Mouse (Mus musculus) regulatory T cell (primary cell): ENCODE data around the gene Fbxl3.

Source experiments
- in situ Hi-C: fragments of 300-600 bp; cut with MboI, MseI; formaldehyde crosslinking; loops from one replicate; pipeline ENCODE4 v1.15.1; 2025; ENCODE audit warnings: high pct_unique_total_duplicates

The Fbxl3 gene

DNA sequence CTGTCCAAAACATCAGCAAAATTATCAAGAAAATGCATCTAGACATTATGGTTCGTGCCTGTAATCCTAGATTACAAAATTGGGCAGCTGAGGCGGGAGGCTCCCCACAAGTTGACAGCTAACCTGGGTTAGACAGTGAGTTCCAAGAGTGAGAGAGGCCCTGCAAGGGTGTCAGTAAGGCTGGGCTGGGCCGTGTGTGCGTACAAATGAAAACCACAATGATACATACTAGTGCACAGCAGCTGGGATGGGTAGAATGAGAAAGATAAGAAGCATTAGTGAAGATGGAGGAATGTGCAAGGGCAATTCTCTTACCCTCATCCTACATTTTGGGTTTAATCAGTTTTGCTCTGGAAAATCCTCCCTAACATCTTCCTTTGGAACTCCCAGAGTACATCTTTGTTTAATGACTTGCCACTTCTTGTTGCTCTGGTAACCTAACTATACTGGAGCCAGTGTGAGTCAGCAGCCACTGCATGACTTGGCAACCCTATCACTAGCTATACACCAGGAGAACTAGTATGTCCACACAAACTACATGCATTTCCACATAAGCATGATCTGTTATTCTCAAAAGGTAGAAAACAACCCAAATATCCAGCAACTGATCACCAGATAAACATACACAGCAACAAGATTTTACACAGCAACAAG lies 12.6 kb downstream of the Fbxl3 start:
- in situ Hi-C loops = loop anchor here (25.0 kb wide), 2 partner anchors 576 to 1424 kb away; partner anchors contain the start of genes Slain1 and Uchl3

DNA sequence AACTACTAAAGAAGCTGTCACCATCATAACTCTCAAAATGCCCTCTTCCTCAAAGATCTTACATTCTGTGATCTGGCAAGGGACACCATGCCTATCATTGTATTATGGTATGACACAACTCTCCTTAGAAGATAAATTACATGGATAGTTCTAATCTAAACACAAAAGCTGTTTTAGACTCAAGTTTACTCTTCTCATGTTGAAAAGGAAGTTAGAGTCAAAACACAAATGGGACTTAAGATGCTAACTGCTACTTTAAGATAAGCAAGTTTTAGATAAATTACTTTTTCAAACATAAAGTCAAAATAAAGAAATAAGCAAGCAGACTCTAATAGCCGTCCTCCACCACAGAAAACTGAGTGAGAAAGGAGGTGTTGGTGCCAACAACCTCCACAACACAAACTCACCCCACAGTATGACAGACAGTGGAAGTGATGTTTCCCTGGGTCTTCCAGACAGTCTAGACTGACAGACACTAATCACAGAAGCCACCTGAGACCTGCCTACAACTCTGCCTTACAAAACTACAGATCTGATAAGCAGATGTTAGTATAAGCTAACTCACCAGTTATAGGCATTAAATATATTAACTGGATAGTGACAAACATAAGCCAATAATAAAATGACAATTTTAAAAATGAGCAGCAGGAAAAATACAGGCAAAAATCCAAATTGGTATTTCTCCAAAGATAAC lies 13.4 kb downstream of the Fbxl3 start:
- in situ Hi-C loops = loop anchor here (25.0 kb wide), 2 partner anchors 576 to 1424 kb away; partner anchors contain the start of genes Slain1 and Uchl3

DNA sequence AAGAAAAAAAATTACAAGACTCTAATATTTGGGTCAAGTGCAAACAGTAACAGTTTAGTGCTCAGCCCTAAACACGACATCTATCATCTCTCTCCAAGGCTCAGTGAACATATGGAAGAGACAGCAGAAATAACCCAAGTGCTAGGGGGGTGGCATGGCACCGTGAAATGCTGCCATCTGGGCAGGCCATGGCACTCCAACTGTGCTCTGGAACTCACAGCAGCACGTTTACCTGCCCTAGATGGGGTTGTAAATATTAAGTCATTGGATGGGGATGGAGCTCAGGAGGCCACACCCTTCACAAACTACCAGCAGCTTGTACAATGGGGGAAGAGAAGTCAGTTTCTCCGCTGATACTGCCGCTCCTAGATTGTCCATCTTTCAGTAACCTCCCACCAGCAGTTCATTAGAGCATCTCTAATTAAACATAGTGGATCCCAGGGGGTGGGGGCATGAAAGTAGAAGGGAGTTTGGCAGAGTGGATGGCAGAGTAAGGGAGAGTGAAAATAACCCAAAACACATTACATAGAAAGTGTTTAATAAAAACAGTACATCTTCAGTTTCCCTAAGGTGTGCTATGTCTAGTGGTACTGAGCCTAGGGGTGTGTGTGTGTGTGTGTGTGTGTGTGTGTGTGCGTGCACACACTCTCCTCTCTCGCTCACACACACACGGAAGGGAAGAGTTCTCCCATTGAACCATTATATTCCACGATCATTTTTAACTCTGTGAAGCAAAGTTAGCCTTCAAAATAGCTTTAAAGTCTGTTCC lies 20.0 kb downstream of the Fbxl3 start:
- in situ Hi-C loops = loop anchor here (25.0 kb wide), 2 partner anchors 583 to 1417 kb away; partner anchors contain the start of genes Slain1 and Uchl3

- in situ Hi-C loops = loop anchor here (25.0 kb wide), 2 partner anchors 584 to 1416 kb away; partner anchors contain the start of genes Slain1 and Uchl3
Observed at GRCm38 (mm10) chr14:103078006-103078912, 21.1 kb downstream of the Fbxl3 start.

DNA sequence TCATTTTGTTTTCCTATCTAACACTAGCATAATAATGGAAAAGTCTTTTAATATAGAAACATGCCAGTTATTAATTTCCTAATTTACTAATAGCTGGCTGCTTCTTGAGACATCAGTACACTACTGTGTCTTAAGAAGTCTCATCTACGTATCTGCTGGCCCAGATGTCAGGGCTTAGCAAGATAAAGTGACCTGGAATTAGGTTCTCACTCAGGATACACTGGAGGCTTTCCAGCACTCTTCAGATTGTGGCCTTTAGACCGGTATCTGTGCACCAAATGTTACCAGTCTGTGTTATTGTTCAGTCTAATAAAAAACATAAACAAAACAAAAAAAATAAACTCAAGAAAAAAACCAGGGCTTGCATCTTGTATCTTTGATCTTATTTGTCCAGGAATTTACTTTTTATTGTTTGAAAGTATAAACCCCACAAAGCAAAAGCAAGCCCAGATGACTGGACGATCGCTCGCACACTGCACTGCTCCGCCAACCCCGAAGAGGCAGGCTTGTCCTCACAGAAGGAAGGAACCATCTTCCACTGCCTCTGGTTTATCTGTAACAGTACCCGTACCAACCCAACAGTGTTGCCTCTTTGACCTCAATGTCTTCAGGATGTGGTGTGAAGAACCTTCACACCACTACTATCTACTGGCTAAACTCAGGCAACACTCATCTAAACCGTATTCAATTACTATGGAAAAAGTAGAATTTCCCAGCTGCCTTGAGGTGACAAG lies 21.9 kb downstream of the Fbxl3 start:
- in situ Hi-C loops = loop anchor here (25.0 kb wide), 2 partner anchors 585 to 1415 kb away; partner anchors contain the start of genes Slain1 and Uchl3

DNA sequence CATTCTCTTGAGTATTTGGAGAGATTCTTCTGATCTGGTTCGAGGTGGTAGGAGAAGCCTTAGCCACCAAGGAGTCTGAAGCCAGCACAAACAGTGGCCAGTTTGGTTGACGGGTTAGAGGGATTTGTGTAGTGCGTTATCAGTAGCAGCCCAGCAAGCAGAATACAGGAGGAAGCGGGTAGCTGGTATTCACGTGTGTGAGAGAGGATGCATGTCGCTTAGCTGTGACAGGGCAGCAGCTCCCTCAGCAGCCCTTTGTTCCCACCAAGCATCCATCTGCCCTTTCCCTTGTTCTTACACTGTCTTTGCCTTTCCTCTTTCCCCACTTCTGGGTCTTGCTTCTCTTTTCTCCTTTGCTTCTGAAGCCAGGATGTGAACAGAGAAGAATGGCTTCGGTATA lies 24.2 kb downstream of the Fbxl3 start:
- in situ Hi-C loops = loop anchor here (25.0 kb wide), 2 partner anchors 587 to 1413 kb away; partner anchors contain the start of genes Slain1 and Uchl3

DNA sequence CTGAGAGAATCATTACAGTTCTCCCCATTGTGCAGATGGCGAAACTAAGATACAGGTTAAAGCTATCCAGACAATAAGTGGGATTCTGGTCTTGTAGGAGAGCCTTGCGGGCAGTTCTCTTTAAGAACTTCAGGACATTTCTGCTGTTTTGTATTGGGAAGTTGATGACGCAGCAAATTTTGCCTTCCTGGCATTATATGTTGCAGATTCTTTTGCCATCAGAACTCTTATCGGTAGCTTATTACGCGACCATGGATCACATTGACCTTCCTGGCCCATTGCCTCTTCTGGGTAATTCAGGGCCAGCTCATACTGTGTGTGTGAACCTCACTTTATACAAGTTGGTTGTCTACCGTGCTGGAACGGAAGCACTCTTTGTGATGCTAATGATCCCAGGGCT lies 25.5 kb downstream of the Fbxl3 start:
- in situ Hi-C loops = no loop called here

GRCm38 (mm10) chr14:103072731-103073130 lies 26.6 kb downstream of the Fbxl3 start:
- in situ Hi-C loops = no loop called here

DNA sequence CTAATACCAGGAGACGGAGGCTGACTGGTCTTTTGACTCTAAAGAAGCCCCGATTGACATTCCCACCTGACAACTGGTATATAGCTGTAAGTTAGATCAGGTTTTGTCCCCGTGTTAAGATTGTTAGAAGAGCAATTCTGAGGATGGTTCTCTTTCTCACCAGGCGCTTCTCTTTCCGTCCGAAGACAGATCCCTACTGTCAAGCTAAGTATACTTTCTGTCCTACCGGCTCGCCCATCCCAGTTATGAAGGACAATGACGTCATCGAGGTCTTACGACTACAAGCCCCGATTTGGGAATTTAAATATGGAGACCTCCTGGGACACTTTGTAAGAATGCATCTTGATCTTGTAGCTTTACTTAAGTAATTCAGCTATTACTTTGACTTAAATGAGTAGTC lies 27.9 kb downstream of the Fbxl3 start:
- in situ Hi-C loops = no loop called here

- in situ Hi-C loops = no loop called here
Observed at GRCm38 (mm10) chr14:103070790-103071189, 28.6 kb downstream of the Fbxl3 start.

DNA sequence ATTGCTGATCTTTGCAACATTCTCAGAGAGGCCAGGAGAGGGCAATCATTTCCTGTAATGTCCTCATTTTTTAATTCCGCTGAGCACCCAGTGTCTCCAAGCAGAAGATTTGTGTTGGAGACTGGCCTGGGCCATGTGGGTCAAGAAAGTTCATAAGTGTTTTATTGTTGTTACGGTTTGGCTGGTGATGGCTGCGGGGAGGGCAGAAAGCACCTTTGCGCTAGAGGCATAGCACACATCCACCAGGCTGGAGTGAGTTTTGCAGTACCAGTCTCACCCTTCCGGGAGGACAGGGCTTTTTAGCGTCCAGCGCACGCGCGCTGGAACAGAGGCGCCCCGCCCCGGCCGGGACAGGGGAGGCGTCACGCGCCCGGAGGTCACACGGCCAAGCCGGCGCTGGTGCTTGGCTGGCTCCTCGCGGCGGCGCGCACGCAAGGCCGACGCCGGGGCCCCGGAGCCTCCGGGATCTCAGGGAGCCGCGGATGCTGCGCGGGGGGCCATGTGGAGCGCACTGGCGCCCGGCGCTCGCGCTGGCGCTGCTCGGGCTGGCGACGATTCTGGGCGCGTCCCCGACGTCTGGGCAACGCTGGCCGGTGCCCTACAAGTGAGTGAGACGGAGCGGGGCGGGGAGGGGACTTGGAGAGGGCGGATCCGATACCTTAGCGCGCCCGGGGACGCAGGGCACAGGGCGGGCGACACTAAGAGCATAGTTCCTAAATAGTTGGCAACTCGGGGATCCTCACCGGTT lies 29.3 kb downstream of the Fbxl3 start, which contains the start of gene Cln5:
Gene Cln5 (plus strand): TSS at position 353 of the 748 bp plus-strand sequence.
- in situ Hi-C loops = no loop called here

DNA sequence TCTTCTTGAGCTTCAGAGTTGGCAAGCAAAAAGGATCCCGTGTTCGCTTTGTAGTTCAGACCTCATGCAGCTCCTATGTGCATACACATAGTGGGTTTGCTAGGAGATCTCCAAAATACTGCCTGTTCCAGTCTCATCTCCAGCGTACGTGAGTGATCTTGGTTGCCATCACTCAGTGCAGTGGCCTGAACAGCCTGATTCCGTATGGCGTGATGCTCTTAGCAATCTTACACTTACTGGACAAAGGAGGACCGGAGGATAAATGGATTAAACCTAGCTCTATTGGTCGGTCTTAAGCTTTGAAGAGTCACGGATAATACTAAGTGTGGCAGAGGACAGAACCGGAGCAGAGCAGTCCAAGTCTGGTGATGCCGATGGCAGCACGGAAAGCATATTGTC lies 29.9 kb downstream of the Fbxl3 start:
- in situ Hi-C loops = no loop called here

- in situ Hi-C loops = no loop called here
Observed at GRCm38 (mm10) chr14:103065294-103066167, 33.8 kb downstream of the Fbxl3 start.

- in situ Hi-C loops = no loop called here
Observed at GRCm38 (mm10) chr14:103059495-103059894, 39.9 kb downstream of the Fbxl3 start.

DNA sequence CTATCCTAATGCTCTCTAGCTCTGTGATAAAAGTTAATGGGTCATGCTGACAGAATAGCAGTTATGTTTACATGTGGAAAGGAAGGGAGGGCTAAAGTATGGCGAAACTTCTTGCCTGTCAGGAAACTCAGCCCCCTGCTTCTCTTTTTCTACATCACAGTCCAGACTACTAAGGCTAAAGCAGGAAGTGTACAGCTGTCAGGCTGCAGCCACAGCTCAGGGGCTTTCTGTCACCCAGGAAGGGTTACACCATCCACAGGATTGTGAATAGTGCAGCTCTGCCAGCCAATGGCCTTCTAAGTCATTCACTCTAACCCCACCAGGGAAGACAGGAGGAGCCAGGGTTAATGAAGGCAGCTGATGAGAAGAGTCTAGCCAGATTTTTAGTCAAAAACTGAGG lies 40.4 kb downstream of the Fbxl3 start:
- in situ Hi-C loops = no loop called here

DNA sequence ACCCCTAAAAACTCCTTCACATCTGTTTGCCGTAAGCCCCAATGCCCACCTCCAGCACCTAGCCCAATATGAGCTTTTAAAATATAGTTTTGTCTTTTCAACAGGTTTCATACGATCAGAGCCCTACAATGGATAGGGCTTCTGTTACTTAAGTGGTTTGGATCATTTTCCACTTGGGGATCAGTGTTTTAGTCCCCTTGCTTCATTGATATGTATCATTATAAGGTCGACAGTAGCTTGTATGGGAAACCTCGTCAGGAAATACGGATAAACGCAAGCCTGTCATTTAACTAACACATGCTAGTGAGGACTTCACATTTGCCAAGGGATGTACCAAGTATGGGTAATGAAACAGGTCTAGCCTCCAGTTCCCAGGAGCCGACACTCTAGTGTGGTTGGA lies 42.8 kb downstream of the Fbxl3 start:
- in situ Hi-C loops = no loop called here

GRCm38 (mm10) chr14:103054731-103055130 lies 44.6 kb downstream of the Fbxl3 start:
- in situ Hi-C loops = loop anchor here (5.0 kb wide), 1 partner anchor 42 kb away; no protein-coding TSS in a partner anchor

- in situ Hi-C loops = loop anchor here (5.0 kb wide), 1 partner anchor 39 kb away; no protein-coding TSS in a partner anchor
Observed at GRCm38 (mm10) chr14:103051159-103051769, 48.1 kb downstream of the Fbxl3 start.
